Mouse (Mus musculus) limb, embryonic 10.5 days (tissue): ENCODE data around the gene Tigar. TPM values are rescaled to one million over a fixed set of nuclear protein-coding genes. Genes with fewer than 3 reads are reported as not detected.

ENCODE experiments used
- DNase-seq: peaks from one replicate; pipeline ENCODE4 v3.0.0-alpha.2; 2017; ENCODE audit warnings: low spot score
- H3K27ac ChIP-seq: fragments of 300-500 bp; sonication (generic); 2 replicates; pipeline ENCODE4 v1.5.1; 2016; ENCODE audit warnings: mild to moderate bottlenecking
- H3K27me3 ChIP-seq: fragments of 300-500 bp; sonication (generic); 2 replicates; pipeline ENCODE4 v1.6.1; 2016; ENCODE audit warnings: low read depth, mild to moderate bottlenecking; ENCODE audit not compliant: poor library complexity, severe bottlenecking
- H3K36me3 ChIP-seq: fragments of 300-500 bp; sonication (generic); 2 replicates; pipeline ENCODE4 v1.6.1; 2016; ENCODE audit warnings: mild to moderate bottlenecking, moderate library complexity
- H3K4me1 ChIP-seq: fragments of 300-500 bp; sonication (generic); 2 replicates; pipeline ENCODE4 v1.6.1; 2016
- H3K4me3 ChIP-seq: fragments of 300-500 bp; sonication (generic); 2 replicates; pipeline ENCODE4 v1.5.1; 2016; ENCODE audit warnings: mild to moderate bottlenecking, moderate library complexity
- H3K9me3 ChIP-seq: fragments of 300-500 bp; sonication (generic); replicated peaks from 2 replicates; pipeline ENCODE4 v1.6.1; 2016; ENCODE audit warnings: mild to moderate bottlenecking
- WGBS: fragments of 180-500 bp; shearing (Covaris S2); methylation state at CpG from one replicate; pipeline ENCODE4 v1.1.7; 2016; 5-methylcytosine and 5-hydroxymethylcytosine counted together
- polyA plus RNA-seq: library from polyadenylated mRNA; unstranded; fragments of >200 nt; fragmentation: Nextera tagmentation; extraction: Ambion mirVana; gene quantifications from 2 replicates; pipeline ENCODE4 v1.2.1, GENCODE M21; 2016

The Tigar gene
- polyA plus RNA-seq, 1 experiment from 2014 or later = 5.1 TPM

- DNase-seq = no peak
- Histone ChIP-seq H3K27me3 (no peaks in the 10 kb centered on the region), H3K36me3 (peaks cover 10% of the 10 kb centered on the region; the same call in 1 of the 2 replicates), H3K27ac (no peak overlapping the region), H3K4me1 (peaks cover 9% of the 10 kb centered on the region), H3K9me3 (no peaks in the 10 kb centered on the region), H3K4me3 (no peak overlapping the region)
- WGBS = 87% methylated on average over 7 of the region's 7 CpGs
Observed at GRCm38 (mm10) chr6:127104396-127105029, 4.8 kb downstream of the Tigar start.

DNA sequence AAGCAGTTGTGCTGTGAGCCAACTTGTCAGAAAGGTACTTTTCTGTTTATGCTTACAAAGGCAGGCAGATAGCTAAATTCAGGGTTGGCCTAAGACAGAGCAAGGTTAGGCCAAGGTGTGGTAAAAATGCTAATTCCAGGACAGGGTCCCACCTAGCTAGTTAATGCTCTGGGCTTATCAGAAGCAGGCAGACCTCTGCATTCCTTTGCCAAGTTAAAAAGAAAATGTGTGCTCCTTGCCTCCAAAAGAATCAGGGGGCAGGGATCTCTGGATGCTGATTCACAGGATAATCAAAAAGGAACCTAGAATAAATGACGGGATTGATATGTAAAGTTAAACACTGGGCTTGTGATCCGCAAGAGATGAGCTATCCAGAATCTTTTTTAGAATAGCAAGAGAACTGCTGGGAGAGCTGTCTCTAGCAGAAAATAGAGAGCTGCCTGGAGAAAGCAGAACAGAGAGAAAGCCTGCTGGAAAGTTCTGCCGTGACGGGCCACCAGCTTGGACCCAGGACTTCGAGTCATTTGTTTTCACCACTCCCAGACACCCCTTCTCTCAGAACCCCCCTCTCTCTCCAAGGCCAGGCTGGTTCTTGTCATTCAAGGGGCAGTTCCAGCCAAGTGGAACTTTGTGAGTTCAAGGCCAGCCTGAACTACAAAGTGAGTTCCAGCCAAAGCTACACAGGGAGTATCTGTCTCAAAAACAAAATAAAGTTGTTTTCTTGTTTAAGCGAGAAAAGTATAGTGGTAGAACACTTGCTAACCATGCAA, 5.7 kb downstream of the Tigar start:
- H3K9me3 ChIP-seq = no peaks in the 10 kb centered on the region
- H3K27me3 ChIP-seq = no peaks in the 10 kb centered on the region
- peaks cover 10% of the 10 kb centered on the region; the same call in 1 of the 2 replicates for H3K36me3 ChIP-seq
- peaks cover 6% of the 10 kb centered on the region for H3K4me1 ChIP-seq
- H3K4me3 ChIP-seq = no peak overlapping the region
- H3K27ac ChIP-seq = no peak overlapping the region
- DNase-seq = no peak
- WGBS = 91% methylated on average over 6 of the region's 6 CpGs

DNA sequence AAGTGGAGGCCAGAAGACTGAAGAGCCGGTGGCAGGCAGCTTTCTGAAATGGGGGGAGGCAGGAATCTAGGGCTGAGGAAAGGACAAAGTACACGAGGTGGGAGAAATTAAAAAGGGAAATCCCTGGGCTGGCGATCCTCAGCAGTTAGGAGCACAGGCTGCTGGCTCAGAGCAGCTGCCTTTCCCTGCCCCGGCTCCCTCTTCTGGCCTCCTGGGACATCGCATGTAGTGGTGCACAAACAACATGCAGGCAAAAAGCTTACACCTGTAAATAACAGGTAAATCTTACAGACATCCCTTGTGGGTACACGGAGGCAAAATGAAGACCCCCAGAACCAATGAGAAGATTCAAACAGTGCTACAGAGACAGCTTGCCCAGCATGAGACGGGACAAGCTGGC, 14.8 kb downstream of the Tigar start:
- no peak for DNase-seq
- H3K4me3 ChIP-seq = no peak overlapping the region
- H3K27me3 ChIP-seq = no peaks in the 10 kb centered on the region
- H3K36me3 ChIP-seq = peaks cover 22% of the 10 kb centered on the region
- H3K27ac ChIP-seq = no peak overlapping the region
- WGBS = 59% methylated on average over 7 of the region's 7 CpGs
- no peaks in the 10 kb centered on the region for H3K9me3 ChIP-seq
- no peaks in the 10 kb centered on the region for H3K4me1 ChIP-seq

DNA sequence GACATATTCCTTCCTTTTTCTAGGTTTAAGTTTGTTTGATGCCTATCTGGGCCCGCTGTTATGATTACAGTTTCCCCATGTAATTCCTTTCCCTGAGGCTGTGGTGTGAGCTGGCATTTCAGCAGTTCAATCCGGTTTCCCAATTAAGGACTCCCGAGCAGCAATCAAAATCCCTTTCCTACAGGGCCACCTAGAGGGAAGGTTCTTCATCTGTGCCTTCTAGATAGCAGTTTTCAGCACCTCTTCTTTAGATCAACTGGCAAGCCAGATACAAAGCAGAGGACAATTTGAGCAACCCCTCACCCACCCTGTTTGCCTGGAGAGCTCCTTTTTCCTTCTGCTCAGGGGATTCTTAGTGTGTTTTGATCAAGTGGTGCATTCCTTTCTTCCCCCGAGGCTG, 22.6 kb downstream of the Tigar start:
- peaks cover 16% of the 10 kb centered on the region for H3K27me3 ChIP-seq
- H3K4me3 ChIP-seq = no peak overlapping the region
- H3K27ac ChIP-seq = no peak overlapping the region
- WGBS = 82% methylated on average over 4 of the region's 4 CpGs
- H3K4me1 ChIP-seq = no peaks in the 10 kb centered on the region
- no peak for DNase-seq
- H3K9me3 ChIP-seq = no peaks in the 10 kb centered on the region
- peaks cover 36% of the 10 kb centered on the region for H3K36me3 ChIP-seq

DNA sequence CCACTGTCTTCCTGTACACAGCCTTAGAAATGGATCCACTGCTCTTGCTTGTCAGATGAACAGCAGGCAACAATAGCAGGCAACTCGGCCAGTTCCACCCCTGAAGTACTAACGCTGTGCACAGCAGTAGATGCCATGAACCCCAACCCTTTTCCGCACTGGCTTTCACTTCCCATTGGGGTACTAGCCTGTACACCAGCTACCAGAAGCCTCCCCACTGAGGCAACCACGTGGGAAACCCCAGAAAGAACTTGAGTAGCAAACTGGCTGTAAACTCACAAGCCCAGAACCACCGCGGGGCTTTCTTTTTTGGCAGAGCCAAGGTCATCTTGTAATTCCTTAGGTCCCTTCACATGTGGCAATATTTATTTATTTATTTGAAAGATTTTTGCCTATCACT, 27.5 kb downstream of the Tigar start:
- Histone ChIP-seq H3K36me3 (0 out of 2 replicates have a peak, but pooled peaks cover 1% of the 10 kb centered on the region), H3K4me3 (no peak overlapping the region), H3K27me3 (peaks cover 48% of the 10 kb centered on the region), H3K9me3 (no peaks in the 10 kb centered on the region), H3K4me1 (peaks cover 10% of the 10 kb centered on the region), H3K27ac (no peak overlapping the region)
- 77% methylated on average over 6 of the region's 6 CpGs for WGBS
- no peak for DNase-seq

- peak overlapping the region; percentile 70 for H3K4me3 ChIP-seq
- peaks cover 56% of the 10 kb centered on the region for H3K27me3 ChIP-seq
- H3K9me3 ChIP-seq = no peaks in the 10 kb centered on the region
- no peaks in the 10 kb centered on the region for H3K36me3 ChIP-seq
- H3K27ac ChIP-seq = peak overlapping the region; percentile 84
- peak; percentile 80 for DNase-seq
- H3K4me1 ChIP-seq = peaks cover 10% of the 10 kb centered on the region
- WGBS = 2% methylated on average over 59 of the region's 59 CpGs
Observed at GRCm38 (mm10) chr6:127079867-127080731, 29.3 kb downstream of the Tigar start.

- Histone ChIP-seq H3K9me3 (no peaks in the 10 kb centered on the region), H3K36me3 (no peaks in the 10 kb centered on the region), H3K27me3 (peaks cover 9% of the 10 kb centered on the region), H3K4me1 (peaks cover 15% of the 10 kb centered on the region), H3K4me3 (0 out of 2 replicates have a peak within 1 kb of the TSS, but pooled peaks have one; percentile 9), H3K27ac (peak within 1 kb of the TSS; percentile 58; the same call in 1 of the 2 replicates)
- WGBS = 11% methylated on average over 5 of the region's 5 CpGs
- DNase-seq = peak; percentile 68
Observed at GRCm38 (mm10) chr6:127072817-127073216, 36.5 kb downstream of the Tigar start, which contains the start of gene Fgf23. TSS of gene Fgf23 (plus strand) at chr6:127072902.

DNA sequence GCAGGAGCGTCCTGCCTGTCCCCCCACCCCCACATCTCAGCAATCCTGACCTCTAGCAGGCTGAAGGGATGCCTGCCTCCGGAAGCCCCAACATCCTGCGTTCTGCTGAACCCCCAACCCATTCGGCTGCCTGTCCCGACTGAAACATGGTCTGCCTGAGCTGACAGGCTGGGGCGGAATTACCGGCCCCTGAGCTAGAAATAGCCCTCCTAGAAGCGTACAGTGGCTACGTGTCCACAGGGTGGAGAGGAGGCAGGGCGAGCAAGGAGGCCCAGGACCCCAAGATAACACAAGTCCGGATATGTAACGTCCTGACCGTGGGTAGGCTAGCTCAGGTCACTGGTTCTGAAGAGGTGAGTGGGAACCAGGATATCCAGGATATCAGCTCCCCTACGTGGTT, 44.5 kb downstream of the Tigar start:
- H3K27ac ChIP-seq = peak overlapping the region; percentile 56; the same call in 1 of the 2 replicates
- peaks cover 14% of the 10 kb centered on the region for H3K4me1 ChIP-seq
- peak; percentile 45 for DNase-seq
- no peaks in the 10 kb centered on the region for H3K36me3 ChIP-seq
- peak overlapping the region; percentile 35 for H3K4me3 ChIP-seq
- peaks cover 34% of the 10 kb centered on the region for H3K27me3 ChIP-seq
- H3K9me3 ChIP-seq = no peaks in the 10 kb centered on the region
- WGBS = 4% methylated on average over 14 of the region's 14 CpGs

DNA sequence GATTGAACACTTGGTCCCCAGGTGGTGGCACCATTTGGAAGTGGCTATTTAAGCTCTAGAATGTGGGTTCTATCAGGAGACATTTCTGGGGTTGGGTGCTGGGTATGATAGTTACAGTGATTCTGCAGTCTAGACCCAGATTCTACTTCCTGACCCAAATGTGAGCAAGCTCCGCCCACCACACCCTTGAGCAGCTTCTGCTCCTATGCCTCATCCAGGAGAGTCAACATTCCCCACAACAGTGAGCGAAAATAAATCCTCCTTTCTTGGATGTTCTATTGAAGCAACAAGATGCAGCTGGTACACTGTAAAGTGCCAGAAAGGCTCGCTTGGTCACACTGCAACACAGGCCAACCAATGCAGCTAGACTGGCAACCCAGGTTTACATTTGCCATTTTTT, 45.4 kb downstream of the Tigar start:
- H3K9me3 ChIP-seq = no peaks in the 10 kb centered on the region
- H3K36me3 ChIP-seq = no peaks in the 10 kb centered on the region
- no peak overlapping the region for H3K27ac ChIP-seq
- DNase-seq = no peak
- 88% methylated on average over 3 of the region's 3 CpGs for WGBS
- peaks cover 14% of the 10 kb centered on the region for H3K4me1 ChIP-seq
- H3K4me3 ChIP-seq = no peak overlapping the region
- peaks cover 34% of the 10 kb centered on the region for H3K27me3 ChIP-seq

DNA sequence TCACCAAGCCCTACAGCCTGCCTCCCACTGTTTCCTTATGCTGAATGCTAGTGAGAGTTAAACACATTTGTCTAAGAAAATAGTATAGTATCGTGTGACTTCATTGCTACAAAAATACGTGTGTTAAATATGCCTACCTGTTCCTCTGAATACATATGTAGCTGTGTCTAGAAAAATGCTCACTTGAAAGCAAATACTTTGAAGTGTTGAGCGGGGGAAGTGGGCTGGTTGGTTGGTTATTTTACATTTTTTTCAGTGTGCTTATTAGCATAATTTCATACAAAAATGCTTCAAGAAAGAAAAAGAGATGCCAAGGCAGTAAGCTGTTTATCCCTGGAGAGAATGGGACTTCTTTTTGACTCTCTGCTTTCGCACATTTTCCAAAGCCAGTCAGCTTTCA, 49.4 kb downstream of the Tigar start:
- H3K27me3 ChIP-seq = peaks cover 18% of the 10 kb centered on the region
- H3K9me3 ChIP-seq = no peaks in the 10 kb centered on the region
- H3K4me3 ChIP-seq = no peak overlapping the region
- DNase-seq = no peak
- peaks cover 5% of the 10 kb centered on the region for H3K4me1 ChIP-seq
- 91% methylated on average over 4 of the region's 4 CpGs for WGBS
- no peaks in the 10 kb centered on the region for H3K36me3 ChIP-seq
- no peak overlapping the region for H3K27ac ChIP-seq

DNA sequence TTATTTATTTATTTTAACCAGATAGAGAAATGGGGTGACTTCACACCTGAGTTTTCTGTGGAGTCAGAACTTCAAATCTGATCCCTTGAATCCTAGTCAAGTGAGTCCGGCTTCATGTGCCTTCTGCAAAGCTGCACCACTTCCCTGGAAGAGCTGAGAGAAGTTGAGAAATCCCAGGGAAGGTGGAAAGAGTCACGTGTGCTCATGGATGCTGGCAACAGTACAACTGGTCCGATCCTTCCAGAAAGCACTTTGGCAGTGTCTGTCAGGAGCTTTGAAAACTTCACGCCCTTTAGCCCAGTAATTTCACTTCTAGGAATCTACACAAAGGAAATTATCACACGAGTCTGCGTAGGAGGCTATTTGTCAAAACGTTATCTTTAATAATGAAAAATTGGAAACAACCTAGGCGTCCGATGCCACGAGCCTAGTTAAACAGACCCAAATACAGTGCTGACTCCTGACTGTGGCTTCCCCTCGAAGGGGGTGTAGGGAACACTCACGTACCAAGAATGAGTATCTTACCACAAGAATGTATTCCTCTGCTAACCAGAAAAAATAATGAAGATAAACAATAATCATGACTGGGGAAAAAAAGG, 52.3 kb downstream of the Tigar start:
- Histone ChIP-seq H3K36me3 (no peaks in the 10 kb centered on the region), H3K4me1 (no peaks in the 10 kb centered on the region), H3K27me3 (no peaks in the 10 kb centered on the region), H3K4me3 (no peak overlapping the region), H3K27ac (no peak overlapping the region), H3K9me3 (no peaks in the 10 kb centered on the region)
- no peak for DNase-seq
- WGBS = 88% methylated on average over 12 of the region's 12 CpGs

- peaks cover 21% of the 10 kb centered on the region for H3K4me1 ChIP-seq
- DNase-seq = peak; percentile 67
- peak overlapping the region; percentile 78 for H3K27ac ChIP-seq
- H3K4me3 ChIP-seq = no peak overlapping the region
- H3K27me3 ChIP-seq = no peaks in the 10 kb centered on the region
- no peaks in the 10 kb centered on the region for H3K9me3 ChIP-seq
- WGBS = 16% methylated on average over 4 of the region's 4 CpGs
- H3K36me3 ChIP-seq = no peaks in the 10 kb centered on the region
Observed at GRCm38 (mm10) chr6:127050847-127051246, 58.5 kb downstream of the Tigar start.
